Mouse (Mus musculus): Measurements from ENCODE around the gene Hsd11b1. TPM values are rescaled to one million over a fixed set of nuclear protein-coding genes. Genes with fewer than 3 reads are reported as not detected.

Gene Hsd11b1
- polyA plus RNA-seq, 1 experiment = not detected

DNA sequence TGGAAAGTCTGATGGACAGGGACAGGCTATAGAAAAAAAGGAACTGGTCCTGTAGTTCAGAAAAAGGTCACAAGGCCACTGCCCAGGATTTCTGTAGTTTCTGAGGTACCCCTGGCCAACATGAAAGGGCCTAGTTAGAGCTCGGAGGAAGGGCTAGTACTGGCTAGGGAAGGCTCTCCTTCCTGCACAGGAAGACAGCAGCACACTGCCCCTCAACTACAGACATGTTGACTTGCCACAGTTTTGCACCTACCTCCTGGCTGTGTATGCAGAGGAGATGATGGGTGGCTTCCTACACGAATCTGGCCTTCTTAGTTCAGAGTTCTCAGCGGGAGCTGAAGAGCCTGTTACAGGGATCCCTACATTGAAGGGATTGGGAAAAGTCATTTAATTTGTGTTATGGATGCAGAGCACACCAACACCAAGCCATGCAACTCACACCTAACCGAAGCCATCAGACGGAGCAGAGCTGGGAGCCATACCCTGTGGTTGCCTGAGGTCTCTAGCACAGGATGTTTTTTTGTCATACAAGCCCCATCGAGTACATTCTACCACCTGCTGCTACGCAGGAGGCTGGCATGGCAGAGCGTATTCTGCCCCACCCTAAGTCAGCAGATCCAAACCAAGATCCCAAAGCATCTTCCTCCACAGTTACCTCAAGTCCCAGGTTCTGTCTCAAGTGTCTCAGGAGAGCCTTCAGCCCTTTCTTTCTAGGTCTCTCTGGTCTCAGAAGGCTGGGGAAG, 63.1 kb downstream of the Hsd11b1 start:
- no peak for TF ChIP-seq TAL1 (IDR thresholded peaks at IDR 0.05; ENCODE audit: low read length)
- no peak for TF ChIP-seq GATA1 (IDR thresholded peaks at IDR 0.05; ENCODE audit: low read length)
- Histone ChIP-seq H3K4me3 (replicated peaks) (no peak overlapping the region), H3K36me3 (ENCODE audit: control insufficient read depth) (no peaks in the 10 kb centered on the region)

GRCm38 (mm10) chr1:193198312-193198711, 65.6 kb downstream of the Hsd11b1 start:
- Histone ChIP-seq H3K9me3 (ENCODE audit: control insufficient read depth, low read length) (no peaks in the 10 kb centered on the region), H3K36me3 (ENCODE audit: control insufficient read depth) (no peaks in the 10 kb centered on the region), H3K4me1 (ENCODE audit: control insufficient read depth) (peaks cover 8% of the 10 kb centered on the region), H3K4me3 (replicated peaks) (no peak overlapping the region), H3K27me3 (ENCODE audit: control insufficient read depth) (no peaks in the 10 kb centered on the region)
- TF ChIP-seq GATA1 (IDR thresholded peaks at IDR 0.05; ENCODE audit: low read length) (no peak), TAL1 (IDR thresholded peaks at IDR 0.05; ENCODE audit: low read length) (no peak)

More for the DNA sequence above, 63.1 kb downstream of the Hsd11b1 start:
- no peaks in the 10 kb centered on the region for H3K9me3 ChIP-seq (ENCODE audit: control insufficient read depth, low read length)
- no peaks in the 10 kb centered on the region for H3K27me3 ChIP-seq (ENCODE audit: control insufficient read depth)
- H3K4me1 ChIP-seq (ENCODE audit: control insufficient read depth) = peaks cover 8% of the 10 kb centered on the region

DNA sequence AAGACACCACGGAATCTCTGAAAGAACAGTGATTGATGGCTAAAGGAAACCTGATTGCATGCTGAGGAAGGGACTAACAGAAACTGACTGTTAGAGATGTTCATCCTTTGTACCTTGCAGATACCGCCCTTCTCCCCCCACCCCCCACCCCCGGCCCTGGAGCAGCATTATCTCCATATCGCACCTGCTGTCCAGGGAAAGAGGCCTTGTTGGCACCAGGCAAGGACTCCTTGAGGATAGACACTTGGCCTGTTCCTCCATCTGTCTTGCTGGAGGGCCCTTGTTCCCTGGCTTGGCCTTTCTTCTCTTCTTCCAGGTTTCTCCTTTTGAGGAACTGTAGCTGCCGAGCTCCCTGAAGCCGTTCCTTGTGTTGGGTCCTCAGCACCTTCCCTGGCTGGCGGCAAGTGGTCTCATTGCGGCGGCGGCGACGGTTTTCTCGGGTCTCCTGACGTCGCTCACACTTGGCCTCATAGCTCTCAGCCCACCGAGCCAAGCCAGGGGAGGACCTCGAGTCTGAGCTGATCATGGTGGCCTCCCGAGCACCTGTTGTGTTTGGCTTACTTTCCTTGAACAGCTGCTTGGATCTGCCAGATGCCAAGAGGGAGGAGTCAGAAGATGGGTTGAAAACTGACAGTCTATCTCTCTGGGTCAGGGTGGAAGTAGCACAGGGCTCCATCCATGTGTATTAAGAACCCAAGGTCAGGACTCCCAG, 66.2 kb downstream of the Hsd11b1 start:
- Histone ChIP-seq H3K9me3 (ENCODE audit: control insufficient read depth, low read length) (no peaks in the 10 kb centered on the region), H3K36me3 (ENCODE audit: control insufficient read depth) (no peaks in the 10 kb centered on the region), H3K4me3 (replicated peaks) (no peak overlapping the region), H3K27me3 (ENCODE audit: control insufficient read depth) (no peaks in the 10 kb centered on the region), H3K4me1 (ENCODE audit: control insufficient read depth) (peaks cover 8% of the 10 kb centered on the region)
- no peak for TF ChIP-seq GATA1 (IDR thresholded peaks at IDR 0.05; ENCODE audit: low read length)
- TF ChIP-seq TAL1 (IDR thresholded peaks at IDR 0.05; ENCODE audit: low read length) = no peak

DNA sequence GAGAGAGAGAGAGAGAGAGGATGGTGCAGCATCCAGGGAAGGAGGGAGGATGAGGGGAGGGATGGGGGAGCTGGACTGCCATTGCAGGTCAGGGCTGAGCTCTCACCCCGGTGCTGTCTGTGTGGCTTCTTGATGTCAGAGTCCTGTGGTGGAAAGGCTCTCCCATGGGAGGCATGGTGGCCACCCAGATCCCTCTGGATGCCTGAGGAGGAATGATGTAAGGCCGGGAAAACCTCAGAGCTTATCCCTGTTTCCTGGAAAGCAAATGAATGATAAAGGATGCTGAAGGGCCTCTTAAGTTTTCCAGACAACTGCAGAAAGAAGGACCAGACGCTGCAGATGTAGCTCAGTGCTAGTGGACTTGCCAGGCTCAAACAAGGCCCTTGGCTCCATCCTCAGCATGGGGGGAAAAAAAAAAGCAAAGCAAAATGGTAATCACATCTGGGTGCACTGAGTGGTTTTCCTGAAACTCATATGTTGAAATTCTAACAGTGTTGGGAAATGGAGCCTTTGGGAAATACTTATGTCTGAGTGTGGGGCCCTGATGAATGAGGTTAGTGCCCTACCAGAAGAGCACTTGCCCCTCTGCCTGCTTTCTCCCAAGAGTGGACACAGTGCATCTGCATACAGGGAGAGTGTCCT, 68.6 kb downstream of the Hsd11b1 start:
- no peak for TF ChIP-seq TAL1 (IDR thresholded peaks at IDR 0.05; ENCODE audit: low read length)
- no peak for TF ChIP-seq GATA1 (IDR thresholded peaks at IDR 0.05; ENCODE audit: low read length)
- Histone ChIP-seq H3K4me3 (replicated peaks) (no peak overlapping the region), H3K27me3 (ENCODE audit: control insufficient read depth) (no peaks in the 10 kb centered on the region), H3K9me3 (ENCODE audit: control insufficient read depth, low read length) (no peaks in the 10 kb centered on the region), H3K36me3 (ENCODE audit: control insufficient read depth) (no peaks in the 10 kb centered on the region), H3K4me1 (ENCODE audit: control insufficient read depth) (peaks cover 8% of the 10 kb centered on the region)

DNA sequence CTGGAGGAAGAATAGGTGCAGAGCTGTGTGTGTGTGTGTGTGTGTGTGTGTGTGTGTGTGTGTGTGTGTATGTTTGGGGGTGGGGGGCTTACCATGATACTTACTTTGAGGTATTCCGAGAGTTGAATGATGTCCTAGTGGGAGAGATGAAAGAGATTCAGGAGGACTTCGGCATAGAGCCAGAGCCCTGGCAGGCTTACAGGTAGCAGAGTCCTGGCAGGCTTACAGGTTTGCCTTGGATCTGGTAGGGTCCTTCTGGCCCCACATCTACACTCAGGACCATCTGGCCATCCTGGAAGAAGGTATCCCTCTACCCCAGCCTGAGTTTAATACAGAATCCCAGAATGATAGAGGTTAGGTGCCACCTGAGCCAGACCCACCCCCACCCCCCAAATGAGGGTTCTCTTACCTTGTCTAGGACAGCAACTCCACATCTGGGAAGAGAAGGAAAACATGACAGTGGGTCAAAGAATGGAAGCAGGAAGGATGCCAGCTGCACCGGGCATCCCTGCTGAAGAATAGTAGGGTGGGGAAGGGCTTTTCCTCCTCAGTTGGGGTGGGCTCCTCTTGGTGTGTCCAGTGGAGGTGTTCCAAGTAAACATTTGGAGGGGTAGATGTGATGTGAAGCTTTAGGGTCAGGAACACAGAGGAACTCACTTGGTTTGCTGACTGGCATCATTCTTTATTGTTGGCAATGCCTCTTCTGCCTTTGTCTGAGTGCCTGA, 69.3 kb downstream of the Hsd11b1 start:
- Histone ChIP-seq H3K4me1 (ENCODE audit: control insufficient read depth) (peaks cover 8% of the 10 kb centered on the region), H3K4me3 (replicated peaks) (no peak overlapping the region), H3K9me3 (ENCODE audit: control insufficient read depth, low read length) (no peaks in the 10 kb centered on the region), H3K36me3 (ENCODE audit: control insufficient read depth) (no peaks in the 10 kb centered on the region), H3K27me3 (ENCODE audit: control insufficient read depth) (no peaks in the 10 kb centered on the region)
- TF ChIP-seq GATA1 (IDR thresholded peaks at IDR 0.05; ENCODE audit: low read length) (no peak), TAL1 (IDR thresholded peaks at IDR 0.05; ENCODE audit: low read length) (no peak)

GRCm38 (mm10) chr1:193191675-193192283, 72.1 kb downstream of the Hsd11b1 start:
- no peak for TF ChIP-seq GATA1 (IDR thresholded peaks at IDR 0.05; ENCODE audit: low read length)
- no peak for TF ChIP-seq TAL1 (IDR thresholded peaks at IDR 0.05; ENCODE audit: low read length)
- H3K27me3 ChIP-seq (ENCODE audit: control insufficient read depth) = no peaks in the 10 kb centered on the region
- no peaks in the 10 kb centered on the region for H3K9me3 ChIP-seq (ENCODE audit: control insufficient read depth, low read length)
- H3K4me1 ChIP-seq (ENCODE audit: control insufficient read depth) = no peaks in the 10 kb centered on the region
- H3K4me3 ChIP-seq (replicated peaks) = no peak overlapping the region
- no peaks in the 10 kb centered on the region for H3K36me3 ChIP-seq (ENCODE audit: control insufficient read depth)

- Histone ChIP-seq H3K4me1 (ENCODE audit: control insufficient read depth) (no peaks in the 10 kb centered on the region), H3K9me3 (ENCODE audit: control insufficient read depth, low read length) (no peaks in the 10 kb centered on the region), H3K27me3 (ENCODE audit: control insufficient read depth) (no peaks in the 10 kb centered on the region), H3K4me3 (replicated peaks) (no peak overlapping the region), H3K36me3 (ENCODE audit: control insufficient read depth) (no peaks in the 10 kb centered on the region)
- TF ChIP-seq TAL1 (IDR thresholded peaks at IDR 0.05; ENCODE audit: low read length) (no peak), GATA1 (IDR thresholded peaks at IDR 0.05; ENCODE audit: low read length) (no peak)
Observed at GRCm38 (mm10) chr1:193189771-193190170, 74.1 kb downstream of the Hsd11b1 start.

DNA sequence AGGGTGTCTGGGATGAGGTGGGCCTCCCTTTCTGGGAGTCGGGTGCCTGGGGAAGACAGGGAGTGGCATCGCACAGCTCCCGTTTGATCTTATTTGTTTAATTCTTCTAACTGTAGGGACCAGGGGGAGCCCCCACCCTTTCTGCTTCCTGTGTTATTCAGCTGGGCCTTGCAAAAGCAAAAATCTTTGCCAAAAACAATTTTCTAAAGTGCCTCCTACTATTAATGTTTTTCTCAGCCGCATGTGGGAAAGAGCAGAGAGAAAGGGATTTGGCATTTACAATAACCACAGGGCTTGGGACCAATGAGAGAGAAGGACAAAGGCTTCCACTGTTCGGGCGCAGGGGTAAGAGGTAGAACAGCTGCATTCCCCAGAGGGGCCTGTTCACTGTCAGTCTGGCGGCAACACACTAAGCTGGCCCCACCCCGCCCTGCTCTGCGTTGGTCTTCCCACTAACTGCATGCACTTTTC, 74.7 kb downstream of the Hsd11b1 start:
- H3K36me3 ChIP-seq (ENCODE audit: control insufficient read depth) = no peaks in the 10 kb centered on the region
- H3K4me3 ChIP-seq (replicated peaks) = no peak overlapping the region
- H3K27me3 ChIP-seq (ENCODE audit: control insufficient read depth) = no peaks in the 10 kb centered on the region
- no peaks in the 10 kb centered on the region for H3K9me3 ChIP-seq (ENCODE audit: control insufficient read depth, low read length)
- H3K4me1 ChIP-seq (ENCODE audit: control insufficient read depth) = no peaks in the 10 kb centered on the region; the same call in 1 of the 2 replicates
- TF ChIP-seq TAL1 (IDR thresholded peaks at IDR 0.05; ENCODE audit: low read length) (no peak), GATA1 (IDR thresholded peaks at IDR 0.05; ENCODE audit: low read length) (no peak)
